Mouse (Mus musculus): ENCODE measurements around the gene Lsm2. TPM values are rescaled to one million over a fixed set of nuclear protein-coding genes. Genes with fewer than 3 reads are reported as not detected.
A peak's percentile ranks its signal among the peaks of the same experiment; 100 is the strongest.

Lsm2 gene
- total RNA-seq, 2 experiments from 2014 or later = 19.4 to 25.0 TPM

GRCm38 (mm10) chr17:35007387-35007991, 25.8 kb downstream of the Lsm2 start:
- DNase-seq (ENCODE audit: low spot score in 2 of 2) = no peak

DNA sequence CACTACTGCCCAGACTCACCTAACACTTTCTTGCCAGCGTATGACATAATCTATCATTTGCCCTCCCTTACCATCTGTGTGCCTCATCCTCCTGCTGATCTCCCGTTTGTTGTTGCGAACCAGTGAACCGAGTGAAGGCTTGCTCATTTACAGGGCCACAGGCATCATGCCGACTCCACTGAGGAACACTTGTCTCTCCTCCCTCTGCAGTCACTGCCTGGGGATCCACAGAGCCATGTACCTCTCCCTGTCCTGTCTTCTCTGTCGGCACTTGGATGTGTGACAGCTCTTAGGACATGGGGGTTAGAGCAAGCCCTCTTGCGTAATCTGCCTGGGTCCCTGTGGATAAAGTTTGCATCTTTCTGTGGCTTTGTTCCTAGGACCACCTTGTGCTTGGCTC, 27.9 kb downstream of the Lsm2 start:
- DNase-seq (ENCODE audit: low spot score in 2 of 2) = no peak

DNA sequence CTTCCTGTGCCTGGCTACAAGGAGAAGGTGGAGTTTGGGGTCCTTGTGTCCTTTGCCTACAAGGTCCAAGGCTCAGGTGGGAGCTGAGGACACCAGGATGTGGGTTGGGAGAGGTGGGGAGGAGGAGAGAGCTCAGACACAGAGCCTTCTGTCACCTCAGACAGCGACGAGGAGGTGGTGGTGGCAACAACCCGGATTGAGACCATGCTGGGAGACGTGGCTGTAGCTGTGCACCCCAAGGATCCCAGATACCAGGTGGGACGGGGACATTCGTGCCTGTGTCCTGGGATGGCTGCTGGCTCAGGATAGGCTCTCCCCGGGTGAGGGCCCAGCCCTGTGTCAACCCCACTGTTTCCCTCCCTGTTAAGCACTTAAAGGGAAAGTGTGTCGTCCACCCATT, 29.8 kb downstream of the Lsm2 start:
- no peak for DNase-seq (ENCODE audit: low spot score in 2 of 2)

GRCm38 (mm10) chr17:35012430-35012829, 30.8 kb downstream of the Lsm2 start:
- no peak for DNase-seq (ENCODE audit: low spot score in 2 of 2)

- no peak for DNase-seq (ENCODE audit: low spot score in 2 of 2)
Measured at GRCm38 (mm10) chr17:35013221-35013620, 31.6 kb downstream of the Lsm2 start.

- DNase-seq (ENCODE audit: low spot score in 2 of 2) = no peak
Measured at GRCm38 (mm10) chr17:35015296-35015695, 33.6 kb downstream of the Lsm2 start.

- peak in 1 of 2 experiments; percentile 27 for DNase-seq (ENCODE audit: low spot score in 2 of 2)
Measured at GRCm38 (mm10) chr17:35016376-35016775, 34.7 kb downstream of the Lsm2 start, which contains the start of gene Vwa7. Vwa7 (plus strand) TSS chr17:35016579.

- DNase-seq (ENCODE audit: low spot score in 2 of 2) = no peak
Measured at GRCm38 (mm10) chr17:35016791-35017705, 35.4 kb downstream of the Lsm2 start.

GRCm38 (mm10) chr17:35017706-35018030, 36.0 kb downstream of the Lsm2 start:
- no peak for DNase-seq (ENCODE audit: low spot score in 2 of 2)

DNA sequence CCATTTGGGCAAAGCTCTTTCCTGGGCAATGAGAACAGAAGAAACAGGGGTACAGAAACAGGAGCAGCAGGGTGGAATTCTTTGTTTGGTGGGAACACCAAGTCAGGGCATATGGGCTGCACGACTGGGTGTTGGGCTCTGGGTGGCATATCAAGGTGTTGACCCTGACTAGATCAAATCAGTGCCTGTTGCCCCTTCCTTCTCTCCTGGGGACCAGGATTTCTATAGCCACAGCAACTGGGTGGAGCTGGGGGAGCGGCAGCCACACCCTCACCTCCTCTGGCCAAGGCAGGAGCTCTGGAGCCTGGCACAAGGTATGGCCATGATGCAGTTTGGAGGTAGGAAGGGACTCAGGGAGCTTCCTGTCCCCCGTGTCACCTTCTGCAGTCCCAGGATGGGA, 36.5 kb downstream of the Lsm2 start:
- no peak for DNase-seq (ENCODE audit: low spot score in 2 of 2)

DNA sequence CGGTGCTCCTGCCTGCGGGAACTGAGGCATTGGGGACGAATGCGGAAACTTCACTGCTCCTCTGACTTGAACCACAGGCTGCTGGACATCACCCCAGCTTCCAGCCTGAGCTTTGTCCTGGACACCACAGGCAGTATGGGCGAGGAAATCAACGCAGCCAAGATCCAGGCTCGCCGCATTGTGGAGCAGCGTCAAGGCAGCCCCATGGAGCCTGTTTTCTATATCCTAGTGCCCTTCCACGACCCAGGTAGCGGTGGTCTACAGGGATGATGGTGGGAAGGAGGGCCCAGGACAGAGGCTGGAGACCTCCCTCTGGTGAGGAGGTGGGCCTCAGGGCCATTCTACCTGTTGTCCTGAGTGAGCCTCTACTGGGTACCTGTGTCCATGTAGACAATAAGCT, 38.2 kb downstream of the Lsm2 start:
- no peak for DNase-seq (ENCODE audit: low spot score in 2 of 2)

- DNase-seq (ENCODE audit: low spot score in 2 of 2) = no peak
Measured at GRCm38 (mm10) chr17:35020551-35020950, 38.9 kb downstream of the Lsm2 start.

DNA sequence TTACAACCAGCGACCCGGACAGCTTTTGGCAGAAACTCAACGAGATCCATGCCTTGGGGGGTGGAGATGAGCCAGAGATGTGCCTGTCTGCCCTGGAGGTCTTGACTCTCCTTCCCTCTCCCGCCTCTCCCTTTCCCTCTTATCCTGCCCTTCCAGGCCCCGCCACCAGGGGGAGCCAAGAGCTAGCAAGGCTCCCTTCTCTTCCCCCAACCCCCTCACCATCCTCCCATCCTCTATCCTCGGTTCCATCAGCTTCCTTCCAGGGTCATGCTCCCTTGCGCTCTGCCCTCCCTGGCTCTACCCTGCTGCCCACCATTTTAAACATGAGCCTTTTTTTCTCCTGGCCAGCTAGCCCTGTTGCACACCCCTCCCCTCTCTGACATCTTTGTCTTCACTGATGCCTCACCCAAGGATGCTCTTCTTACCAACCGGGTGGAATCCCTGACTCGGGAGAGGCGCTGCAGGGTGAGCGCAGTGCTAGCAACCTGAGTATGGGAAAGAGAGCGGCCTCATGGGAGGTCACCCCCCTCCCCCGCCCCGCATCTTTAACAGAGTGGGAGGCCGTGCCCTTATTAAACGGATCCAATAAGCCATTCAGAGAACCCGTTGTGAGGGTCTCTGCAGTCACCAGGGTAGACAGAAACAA, 39.6 kb downstream of the Lsm2 start:
- peak; percentile 82 to 89 for DNase-seq (ENCODE audit: low spot score in 2 of 2)

DNA sequence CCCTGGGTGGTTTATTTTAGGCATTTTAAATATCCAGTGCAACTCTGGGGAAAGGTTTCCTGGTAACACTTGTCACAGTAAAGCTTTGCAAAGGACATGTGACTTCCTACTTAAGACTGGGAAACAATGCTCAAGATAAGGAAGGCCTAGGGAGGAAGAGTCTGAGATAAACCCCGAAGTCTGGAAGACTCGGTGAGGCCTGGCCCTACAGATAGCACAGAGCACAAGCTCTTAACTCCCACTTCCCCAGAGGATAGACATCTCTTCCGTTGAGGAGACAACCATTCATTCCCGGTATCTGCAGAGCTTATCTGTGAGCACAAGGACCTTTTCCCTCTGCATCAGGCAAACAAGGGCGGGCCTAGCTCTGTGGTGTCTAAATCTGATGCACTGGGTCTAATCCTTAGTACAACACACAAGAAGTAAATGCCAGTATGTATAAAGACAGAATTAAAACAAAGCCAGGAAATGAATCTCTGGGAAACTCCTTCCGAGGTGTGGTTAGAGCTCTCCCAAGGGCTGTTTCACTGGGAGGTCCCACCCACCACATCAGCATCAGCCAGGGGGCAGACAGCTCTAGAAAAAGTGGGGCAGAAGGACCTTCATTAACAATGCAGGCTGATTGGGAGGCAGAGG, 40.3 kb downstream of the Lsm2 start:
- DNase-seq (ENCODE audit: low spot score in 2 of 2) = no peak

- DNase-seq (ENCODE audit: low spot score in 2 of 2) = no peak
Measured at GRCm38 (mm10) chr17:35022541-35023060, 40.9 kb downstream of the Lsm2 start.

- no peak for DNase-seq (ENCODE audit: low spot score in 2 of 2)
Measured at GRCm38 (mm10) chr17:35023221-35023620, 41.6 kb downstream of the Lsm2 start.

GRCm38 (mm10) chr17:35023756-35024155, 42.1 kb downstream of the Lsm2 start:
- DNase-seq (ENCODE audit: low spot score in 2 of 2) = no peak

DNA sequence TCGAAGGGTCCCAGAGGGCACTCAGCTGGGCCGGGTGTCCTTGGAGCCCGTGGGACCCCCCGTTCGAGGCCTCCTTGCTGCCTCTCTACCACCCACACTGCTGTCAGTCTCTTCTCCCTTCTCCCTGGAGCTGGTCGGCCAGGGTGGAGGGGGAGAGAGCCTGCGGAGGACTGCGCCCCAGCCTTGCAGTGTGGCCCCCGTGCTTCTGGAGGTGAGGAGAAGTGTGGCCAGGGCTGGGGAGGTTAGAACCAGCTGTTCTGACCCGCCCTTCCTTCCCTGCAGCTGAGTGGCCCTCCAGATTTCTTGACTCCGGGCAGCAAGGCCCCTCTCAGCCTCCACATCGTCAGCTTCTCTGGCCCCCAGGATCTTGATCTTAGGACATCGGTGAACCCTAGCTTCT, 42.6 kb downstream of the Lsm2 start:
- no peak for DNase-seq (ENCODE audit: low spot score in 2 of 2)

GRCm38 (mm10) chr17:35024691-35025488, 43.2 kb downstream of the Lsm2 start:
- no peak for DNase-seq (ENCODE audit: low spot score in 2 of 2)

GRCm38 (mm10) chr17:35026206-35026605, 44.5 kb downstream of the Lsm2 start:
- no peak for DNase-seq (ENCODE audit: low spot score in 2 of 2)
